Mouse (Mus musculus) kidney, adult 8-10 months (tissue): ENCODE results near the gene Spats2l.

Experiments used
- DNase-seq, 2 experiments: peaks; one replicate each; pipeline ENCODE4 v3.0.0; 2022

Gene Spats2l

GRCm38 (mm10) chr1:57774001-57774667 lies at the start of gene Spats2l:
Spats2l (plus strand) TSS chr1:57774162.
- peak; percentile 35 to 39 for DNase-seq

GRCm38 (mm10) chr1:57725268-57725667 lies 48.7 kb upstream of the Spats2l start:
- DNase-seq, result no peak

DNA sequence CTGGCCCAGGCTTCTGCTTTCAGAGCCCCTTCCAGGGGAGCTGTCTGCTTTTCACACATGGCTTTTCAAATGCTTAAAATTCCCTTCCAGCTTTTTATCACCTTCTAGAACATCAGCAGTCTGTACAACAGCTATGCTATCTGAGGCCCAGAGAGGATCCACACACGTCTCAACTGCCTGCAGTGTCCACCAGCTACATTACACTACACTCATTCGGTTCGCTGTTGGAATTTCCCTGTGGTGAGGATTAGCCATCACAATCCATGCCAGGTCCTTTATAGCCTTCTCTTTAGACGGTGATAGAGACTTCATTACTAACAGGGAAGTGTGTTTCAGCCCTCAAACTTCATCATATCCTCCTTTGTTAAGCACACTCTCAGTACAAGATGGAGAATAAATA lies 38.1 kb upstream of the Spats2l start:
- no peak for DNase-seq

DNA sequence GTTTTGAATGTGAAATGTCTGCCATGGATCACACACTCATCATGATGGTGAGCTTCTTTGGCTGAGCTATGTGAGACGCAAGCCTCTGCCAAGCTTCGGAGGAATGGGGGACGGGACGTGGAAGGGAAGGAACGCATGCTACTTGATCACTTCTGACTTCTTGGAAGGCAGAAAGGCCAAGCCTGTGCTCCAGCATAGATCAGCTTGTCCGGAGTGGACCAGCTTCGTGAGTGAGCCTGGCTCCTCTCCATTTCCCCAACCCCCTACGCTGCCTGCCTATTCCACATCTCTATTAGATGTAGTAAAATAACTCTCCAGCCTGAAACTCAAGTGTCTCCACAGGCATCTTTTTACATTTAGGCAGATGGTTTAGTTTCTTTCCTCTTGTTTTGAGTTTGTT lies 32.2 kb upstream of the Spats2l start:
- peak; percentile 37 to 39 for DNase-seq

DNA sequence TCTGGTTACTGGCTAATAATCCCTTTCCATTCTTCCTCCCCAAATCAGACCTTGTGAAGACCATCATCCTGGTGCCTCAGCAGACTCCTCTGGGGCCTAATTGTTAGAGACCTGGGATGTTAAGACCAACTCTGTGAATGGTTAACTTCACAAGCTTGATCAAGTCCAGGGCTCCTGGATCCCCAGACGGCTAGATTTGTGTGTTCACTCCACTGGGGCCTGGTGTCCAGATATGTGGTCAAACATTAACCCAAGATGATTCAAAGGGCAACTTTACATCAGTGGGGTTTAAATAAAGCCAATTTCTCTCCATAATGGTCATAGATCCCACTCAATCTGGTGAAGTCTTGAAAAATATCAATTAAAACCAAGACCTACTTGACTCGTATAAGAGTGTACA lies 31.7 kb upstream of the Spats2l start:
- DNase-seq, result peak; percentile 63 to 84

- DNase-seq, result no peak
Measured at GRCm38 (mm10) chr1:57751781-57752180, 22.2 kb upstream of the Spats2l start.

- peak; percentile 13 to 28 for DNase-seq
Measured at GRCm38 (mm10) chr1:57766396-57766795, 7.6 kb upstream of the Spats2l start.

DNA sequence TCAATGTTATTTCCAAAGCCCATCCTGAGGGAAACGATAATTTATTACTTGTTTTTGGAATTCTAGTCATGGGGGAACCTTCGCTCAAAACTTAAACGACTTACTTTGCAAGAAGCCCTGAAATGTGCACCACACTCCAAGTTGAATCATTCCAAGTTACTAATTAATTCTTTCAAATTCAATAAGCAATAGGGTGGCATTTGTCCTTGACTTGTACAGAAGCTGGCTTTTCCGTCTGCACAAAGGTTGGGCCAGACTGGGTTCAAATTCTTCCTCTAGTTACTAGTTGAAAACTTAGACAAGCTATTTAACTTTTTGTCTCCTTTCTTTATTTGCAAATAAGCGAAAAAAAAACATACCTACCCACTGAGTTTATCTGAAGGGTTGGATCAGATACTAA lies 636 bp upstream of the Spats2l start:
- DNase-seq, result peak; percentile 35 to 43

- peak; percentile 50 to 67 for DNase-seq
Measured at GRCm38 (mm10) chr1:57774668-57775495, 920 bp downstream of the Spats2l start.

DNA sequence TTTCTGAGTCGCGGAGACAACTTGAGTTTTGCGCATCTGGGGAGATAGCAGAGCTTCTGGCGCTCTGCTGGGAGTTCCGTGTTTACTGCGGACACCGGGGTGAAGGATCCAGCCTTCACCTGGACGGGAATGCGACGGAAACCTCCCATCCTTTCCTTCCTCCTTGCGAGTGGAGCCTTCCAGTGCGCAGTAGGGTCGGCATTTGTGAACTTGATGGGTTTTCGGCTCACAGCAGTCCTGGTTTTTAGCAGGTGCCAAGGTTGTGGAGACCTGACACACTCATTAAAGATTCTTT lies 1.5 kb downstream of the Spats2l start:
- DNase-seq, result peak; percentile 8 to 17

DNA sequence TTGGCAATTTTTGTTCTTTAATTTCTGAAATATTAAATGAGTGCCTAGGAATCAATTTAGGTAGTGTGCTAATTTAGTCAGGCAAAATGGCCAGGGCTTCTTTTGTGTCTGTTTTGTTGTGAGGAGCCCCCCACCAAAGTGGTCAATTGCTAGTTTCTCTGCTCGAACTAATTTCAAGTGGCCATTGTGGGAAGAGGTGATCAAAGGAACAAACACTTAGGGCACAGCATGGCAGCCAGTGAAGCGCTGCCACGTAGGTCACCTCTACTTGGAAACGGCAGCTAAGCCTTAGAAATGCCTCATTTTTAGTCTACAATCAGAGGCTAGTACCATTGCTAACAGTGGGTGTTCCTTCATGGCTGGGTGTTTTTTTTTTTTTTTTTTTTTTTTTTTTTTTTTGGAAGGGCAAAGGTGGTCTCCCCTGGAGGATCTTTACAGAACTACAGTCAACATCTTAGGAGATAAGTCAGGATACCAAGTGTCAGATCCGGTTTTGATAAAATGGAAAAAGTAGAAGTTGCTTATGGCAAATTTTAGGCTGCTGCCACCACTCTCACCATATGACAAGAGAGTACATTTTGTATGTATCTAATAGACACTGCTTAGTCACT lies 2.8 kb downstream of the Spats2l start:
- DNase-seq, result no peak

DNA sequence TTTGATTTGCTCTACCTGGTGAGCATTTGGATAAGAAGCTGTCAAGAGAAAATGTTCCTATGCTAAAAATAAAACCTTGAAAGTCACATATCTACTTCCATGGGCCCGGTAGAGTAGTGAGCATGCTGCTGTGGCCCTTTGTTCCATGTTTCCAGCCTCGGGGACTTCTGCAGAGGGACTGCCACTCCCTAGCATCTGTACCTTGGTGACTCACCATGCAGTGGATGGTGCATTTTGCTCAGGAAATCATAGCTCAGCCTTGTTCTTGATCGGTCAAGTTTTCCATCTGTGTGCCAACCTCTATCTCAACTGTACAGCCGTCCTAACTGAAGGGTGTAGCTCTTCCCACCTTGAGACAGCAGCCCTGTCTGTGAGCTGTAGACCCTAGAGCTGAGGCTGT lies 10.3 kb downstream of the Spats2l start:
- DNase-seq, result no peak

DNA sequence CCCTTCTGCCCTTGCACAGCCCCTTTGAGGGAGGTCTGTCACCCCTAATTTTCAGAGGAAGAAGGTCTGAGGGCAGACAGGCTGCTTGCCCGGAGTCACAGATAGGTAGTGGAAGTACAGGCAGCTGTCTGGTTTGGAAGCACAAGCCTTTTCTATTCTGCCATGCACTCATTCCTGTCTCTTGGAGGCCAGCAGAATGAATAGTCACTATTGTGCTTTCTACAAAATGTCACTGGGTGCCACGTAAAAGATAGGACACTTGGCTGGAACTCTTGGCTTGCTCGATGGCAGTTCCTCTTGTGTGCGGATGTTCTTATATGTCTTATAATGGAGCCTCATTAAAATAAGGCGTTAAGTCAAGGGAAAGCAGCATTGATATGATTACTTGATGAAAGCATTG lies 15.9 kb downstream of the Spats2l start:
- DNase-seq, result no peak

DNA sequence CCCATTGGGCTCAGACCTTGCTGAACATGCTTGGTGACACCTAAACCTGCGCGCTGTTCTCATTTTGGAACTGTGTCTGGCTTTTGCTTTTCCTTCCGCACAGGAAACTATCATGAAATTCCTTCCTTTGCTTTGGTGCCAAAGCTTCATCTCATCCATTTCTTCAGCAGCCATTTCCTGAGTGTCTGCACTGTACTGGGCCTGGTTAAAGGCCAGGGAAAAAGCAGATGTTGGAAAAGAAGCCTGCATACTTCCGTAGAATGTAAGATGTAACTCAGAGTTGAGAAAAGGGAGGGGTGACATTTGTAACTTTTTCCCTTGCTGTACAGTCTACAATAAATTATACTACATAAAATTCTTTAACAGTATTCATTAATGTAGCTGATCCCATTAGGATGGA lies 18.2 kb downstream of the Spats2l start:
- no peak for DNase-seq

DNA sequence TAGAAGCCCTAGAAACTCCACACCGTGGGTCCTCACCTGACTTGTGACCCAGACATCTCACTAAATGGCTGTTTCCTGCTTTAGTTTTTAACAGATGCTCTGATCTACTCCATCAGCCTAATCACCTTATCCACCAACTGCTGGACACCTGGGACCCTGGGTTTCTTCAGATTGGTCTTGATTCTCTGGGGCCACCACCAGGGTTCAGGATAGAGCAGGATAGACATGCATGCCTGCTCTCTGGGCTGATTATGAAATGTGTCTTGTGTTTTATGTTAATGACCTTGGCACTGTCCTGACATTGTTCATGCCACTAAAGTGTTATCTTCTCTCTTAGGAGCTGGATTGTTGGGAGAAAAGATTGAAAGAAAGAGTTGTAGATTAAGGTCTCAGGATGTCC lies 21.9 kb downstream of the Spats2l start:
- no peak for DNase-seq

DNA sequence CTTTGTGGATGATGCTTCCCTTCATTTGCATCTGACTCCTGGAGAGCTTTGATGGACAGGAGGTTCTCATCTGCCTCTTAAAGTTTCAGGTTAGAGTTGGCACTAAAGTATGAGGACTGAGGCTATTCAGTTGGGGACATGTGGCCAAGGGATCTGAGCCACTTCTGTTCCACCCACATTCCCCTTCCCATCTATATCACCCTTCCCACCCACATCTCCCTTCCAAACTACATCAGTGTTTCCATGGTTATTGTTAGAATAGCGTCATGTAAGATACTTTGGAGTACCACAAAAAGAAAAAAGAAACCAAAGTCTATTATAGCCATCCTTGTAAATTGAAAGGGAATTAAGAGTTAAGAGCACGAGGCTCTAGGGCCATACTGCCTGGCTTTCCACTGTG lies 25.4 kb downstream of the Spats2l start:
- no peak for DNase-seq

DNA sequence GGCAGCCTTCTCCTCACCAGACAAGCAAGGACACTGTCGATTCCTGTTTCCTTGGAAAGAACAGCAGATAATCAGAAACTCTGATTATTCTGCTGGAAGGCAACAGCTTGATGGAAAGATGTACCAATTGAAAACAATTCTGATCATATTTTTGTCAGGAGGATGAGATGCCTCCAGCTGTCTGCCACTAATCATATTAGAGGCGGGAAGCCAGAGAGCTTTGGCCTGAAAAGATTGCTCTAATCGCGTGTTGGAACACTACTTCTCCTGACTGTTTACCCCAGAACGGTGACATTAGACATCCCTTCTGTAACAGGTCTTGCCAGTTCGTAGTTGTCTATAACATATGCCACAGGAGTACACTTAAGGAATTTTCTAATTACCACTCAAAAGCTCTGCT lies 26.9 kb downstream of the Spats2l start:
- no peak for DNase-seq

DNA sequence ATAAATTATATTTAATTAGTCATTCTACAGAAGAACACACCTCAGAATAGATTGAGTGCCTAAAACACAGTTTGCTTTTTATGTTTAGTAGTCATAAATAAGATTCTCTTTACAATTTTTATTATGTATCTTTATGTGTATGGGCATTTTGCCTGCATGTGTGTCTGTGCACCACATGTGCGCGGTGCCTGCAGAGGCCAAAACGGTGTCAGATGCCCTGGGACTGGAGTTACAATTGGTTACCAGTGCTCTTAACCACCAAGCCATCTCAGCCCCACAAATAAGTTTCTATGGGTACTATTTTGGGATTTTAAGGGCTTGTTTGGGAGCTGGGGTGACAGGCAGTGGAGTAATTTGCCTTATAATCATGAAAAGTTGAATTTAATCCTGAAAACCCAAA lies 32.2 kb downstream of the Spats2l start:
- no peak for DNase-seq

- no peak for DNase-seq
Measured at GRCm38 (mm10) chr1:57807882-57808281, 33.9 kb downstream of the Spats2l start.

- DNase-seq, result no peak
Measured at GRCm38 (mm10) chr1:57810221-57810620, 36.3 kb downstream of the Spats2l start.

GRCm38 (mm10) chr1:57817103-57817502 lies 43.1 kb downstream of the Spats2l start:
- no peak for DNase-seq

DNA sequence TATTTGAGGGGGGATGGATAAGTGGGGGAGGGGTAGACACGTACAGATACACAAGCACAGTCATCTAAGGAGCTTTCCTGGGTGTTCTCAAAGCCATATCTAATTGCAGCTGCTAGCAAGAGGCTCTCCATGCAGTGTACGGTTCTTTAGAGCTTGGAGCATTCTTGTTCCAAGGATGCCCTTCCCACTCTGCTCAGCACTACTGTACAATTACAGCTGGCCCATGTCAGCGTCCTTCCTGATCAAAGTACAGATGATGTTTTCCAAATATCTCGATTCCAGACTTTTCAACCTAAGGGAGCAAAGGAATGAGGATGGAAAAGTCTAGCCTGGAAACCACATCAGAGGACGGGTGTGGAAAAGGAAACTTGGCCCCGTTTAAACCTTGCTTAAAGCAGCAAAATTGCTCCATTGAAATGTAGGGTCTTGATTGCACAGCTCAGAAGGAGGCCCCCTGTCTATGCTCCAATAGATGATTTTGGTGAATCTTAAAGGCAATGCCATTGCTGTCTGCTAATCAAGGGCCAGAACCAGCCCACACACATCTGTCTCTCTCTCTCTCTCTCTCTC lies 46.6 kb downstream of the Spats2l start:
- DNase-seq, result no peak

DNA sequence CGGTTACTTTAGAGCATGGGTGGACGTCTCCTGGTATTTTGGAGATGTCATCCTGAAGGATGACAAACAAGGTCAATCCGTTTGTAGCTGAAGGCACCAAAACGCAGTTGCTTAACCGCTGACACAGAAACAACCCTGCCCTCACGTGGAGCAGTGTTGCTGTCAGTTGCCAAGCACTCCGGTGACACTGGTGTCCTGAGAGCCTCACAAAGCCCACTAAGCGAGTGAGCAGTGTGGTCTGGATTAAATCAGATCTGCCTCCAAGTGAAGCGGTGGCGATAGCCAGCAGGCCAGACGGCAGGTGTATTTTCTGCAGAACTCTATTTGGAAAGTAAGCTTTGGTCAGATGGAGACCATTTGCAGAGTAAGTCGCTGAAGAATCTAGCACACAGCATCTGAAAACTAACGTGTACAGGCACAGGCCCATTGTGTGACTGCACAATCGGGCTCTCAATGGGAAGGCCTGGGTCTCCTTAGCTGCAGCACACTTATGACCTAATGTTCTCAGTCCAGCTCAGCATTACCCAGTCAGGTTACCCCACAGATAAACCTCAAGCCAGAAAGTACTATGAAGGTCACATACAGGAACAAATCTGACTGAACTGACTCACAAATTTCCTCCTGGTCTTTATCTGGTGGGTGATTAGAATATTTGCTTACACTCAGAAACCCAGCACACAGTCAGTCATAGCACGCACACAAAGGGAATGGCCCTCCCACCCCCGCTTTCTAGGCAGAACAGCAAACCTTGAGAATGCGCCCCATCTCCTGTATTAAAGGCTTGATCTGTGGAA lies 51.2 kb downstream of the Spats2l start:
- DNase-seq, result no peak
